Mouse (Mus musculus): ENCODE measurements around the gene Prkcb. TPM values are rescaled to one million over a fixed set of nuclear protein-coding genes. Genes with fewer than 3 reads are reported as not detected.

Gene Prkcb
- total RNA-seq, 2 experiments from 2014 or later = 0.73 to 0.85 TPM

DNA sequence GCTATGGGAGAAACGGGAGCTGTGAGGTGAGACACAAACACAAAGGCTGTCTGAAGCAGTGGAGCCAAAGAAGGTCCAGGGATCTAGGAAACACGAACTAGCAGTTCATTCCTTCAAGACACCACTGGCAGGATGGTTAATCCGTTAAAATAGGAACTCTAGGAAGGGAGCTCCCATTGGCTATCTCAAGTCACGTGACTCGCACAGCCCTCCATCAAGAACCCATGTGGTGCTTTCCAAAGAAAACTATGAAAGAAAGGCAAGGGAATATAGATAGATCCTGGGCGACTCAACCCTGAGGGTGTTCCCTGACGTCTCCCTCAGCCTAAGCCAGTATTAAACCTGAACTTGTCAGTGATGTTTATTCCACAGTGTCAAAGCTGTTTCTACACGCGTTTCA lies 31.0 kb downstream of the Prkcb start:
- no peak for DNase-seq (ENCODE audit: low spot score)

DNA sequence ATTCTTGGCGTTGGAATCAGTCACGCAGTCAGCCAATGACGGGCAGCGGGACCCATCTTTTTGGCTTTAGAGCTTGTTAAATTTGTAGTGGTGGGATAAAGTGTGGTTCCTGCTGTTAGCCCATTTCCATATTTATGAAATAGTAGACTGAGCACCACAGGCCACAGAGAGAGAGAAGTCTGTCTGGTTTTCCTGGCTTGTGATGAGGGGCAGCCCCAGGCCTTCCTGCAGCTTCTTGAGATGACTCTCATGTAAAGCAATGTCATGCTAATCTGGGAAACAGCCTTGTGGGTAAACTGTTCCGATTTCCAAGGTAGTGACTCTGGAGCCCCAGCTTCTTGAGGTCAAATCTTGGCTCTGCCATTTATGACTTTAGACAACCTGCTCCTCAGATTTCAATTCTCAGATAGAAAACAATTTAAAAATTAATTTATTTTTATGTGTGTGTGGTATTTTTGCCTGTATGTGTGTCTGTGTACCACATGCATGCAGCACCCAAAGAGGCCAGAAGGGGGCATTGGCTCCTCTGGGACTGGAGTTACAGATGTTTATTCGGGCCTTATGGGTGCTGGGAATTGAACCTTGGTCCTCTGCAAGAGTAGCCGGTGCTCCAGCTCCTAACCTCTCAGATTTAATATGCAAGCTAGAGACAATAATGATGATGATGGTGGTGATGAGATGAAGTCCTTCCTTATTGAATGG lies 32.4 kb downstream of the Prkcb start:
- no peak for DNase-seq (ENCODE audit: low spot score)

DNA sequence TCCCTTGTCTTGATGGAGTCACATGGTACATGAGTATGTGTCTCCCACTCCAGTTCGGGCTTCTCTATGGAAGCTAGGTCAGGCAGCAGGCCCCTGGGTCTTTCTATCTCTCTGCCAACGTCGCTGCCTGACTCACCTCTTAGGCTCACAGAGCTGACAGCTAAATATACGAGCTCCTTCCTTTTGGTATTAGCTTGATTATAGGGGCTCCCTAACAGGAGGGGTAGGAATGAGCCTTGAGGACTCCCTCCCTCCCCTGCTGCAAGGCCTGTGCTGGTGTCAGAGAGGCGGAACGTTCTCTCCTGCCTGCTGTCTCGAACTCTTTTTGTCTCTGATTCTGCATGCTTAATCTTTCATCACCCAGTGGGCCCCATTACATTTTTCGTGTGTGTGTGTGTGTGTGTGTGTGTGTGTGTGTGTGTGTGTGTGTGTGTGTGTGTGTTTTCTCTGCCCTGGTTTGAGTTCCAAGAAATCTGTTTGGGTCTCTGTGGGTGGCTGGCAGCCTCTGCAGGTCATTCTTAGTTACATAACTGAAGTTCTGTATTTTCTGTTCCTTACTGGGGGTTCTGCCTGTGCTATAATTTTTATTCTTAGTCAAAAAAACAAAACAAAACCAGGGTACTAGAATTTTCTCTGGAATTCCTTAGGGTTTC lies 33.6 kb downstream of the Prkcb start:
- DNase-seq (ENCODE audit: low spot score) = no peak

DNA sequence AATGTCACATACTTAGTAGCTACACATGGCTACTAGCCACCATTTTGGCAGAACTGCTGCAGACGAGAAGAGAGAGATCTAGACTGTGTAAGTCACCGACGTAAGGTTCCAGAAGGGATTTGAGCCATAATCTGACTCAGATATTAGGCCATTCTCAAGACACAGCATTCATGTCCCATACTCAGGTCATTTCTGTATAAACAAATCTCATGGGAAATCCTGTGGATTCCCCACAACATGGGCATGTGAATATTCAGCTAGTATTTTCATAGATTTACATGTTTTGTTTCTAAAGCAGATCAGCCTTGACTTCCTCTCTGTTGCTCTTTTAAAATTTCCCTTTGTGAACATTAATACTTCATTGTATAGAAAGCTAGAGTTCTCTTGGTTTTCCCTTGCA lies 39.4 kb downstream of the Prkcb start:
- DNase-seq (ENCODE audit: low spot score) = no peak

DNA sequence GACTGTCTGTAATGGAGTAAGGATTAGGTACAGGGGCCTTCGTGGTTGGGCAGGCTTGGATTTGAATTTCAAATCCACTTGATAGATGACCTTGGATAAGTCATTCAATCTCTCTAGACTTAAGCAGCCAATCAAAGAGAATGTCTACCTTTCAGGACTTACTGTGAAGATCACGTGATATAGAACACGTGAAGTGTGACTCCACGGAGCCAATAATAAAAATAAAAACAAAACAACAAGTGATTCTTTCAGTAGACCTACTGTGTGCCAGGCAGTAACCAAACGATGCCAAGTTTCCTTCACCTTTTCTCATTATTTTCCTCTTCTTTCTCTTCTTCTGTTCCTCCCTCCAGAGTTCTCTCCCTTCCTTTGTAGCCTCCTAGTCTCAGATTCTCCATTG lies 39.9 kb downstream of the Prkcb start:
- no peak for DNase-seq (ENCODE audit: low spot score)

DNA sequence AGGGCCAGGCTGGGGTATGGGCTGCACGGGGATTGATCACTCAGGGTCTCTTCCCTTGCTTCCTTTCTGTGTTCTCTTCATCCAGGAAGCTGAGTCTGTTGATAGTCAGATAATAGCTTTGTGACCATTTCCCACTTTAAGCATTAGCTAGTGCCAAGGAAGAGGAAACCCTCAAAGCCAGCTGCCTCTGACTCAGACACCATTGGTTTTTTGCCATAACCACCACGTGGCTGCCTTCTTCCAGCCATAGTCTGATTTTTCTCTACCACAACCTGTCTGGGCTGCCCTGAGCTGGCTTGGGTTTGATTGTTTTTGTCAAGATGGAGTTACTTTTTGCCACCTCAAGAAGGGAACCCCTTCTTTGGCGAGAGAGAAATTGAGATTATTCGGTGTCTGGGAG lies 41.0 kb downstream of the Prkcb start:
- no peak for DNase-seq (ENCODE audit: low spot score)

DNA sequence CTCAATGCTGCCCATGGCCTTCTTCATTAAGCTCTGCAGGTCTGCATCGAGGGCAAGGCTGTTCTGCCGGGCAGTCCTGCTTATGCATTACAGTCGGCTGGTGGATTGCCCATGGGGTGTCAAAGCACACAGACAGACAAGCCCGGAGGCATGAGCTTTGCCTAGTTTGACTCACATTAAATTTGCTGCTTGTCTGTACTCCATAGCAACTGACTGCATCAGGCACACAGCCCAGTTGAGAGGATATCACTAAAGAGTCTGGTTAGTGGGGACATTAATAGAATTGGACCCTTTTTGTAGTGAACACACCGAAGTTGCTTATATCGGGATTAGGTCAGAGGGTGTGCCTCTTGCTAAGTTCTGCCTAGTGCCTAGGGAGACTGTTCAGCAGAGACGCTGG lies 45.1 kb downstream of the Prkcb start:
- no peak for DNase-seq (ENCODE audit: low spot score)

DNA sequence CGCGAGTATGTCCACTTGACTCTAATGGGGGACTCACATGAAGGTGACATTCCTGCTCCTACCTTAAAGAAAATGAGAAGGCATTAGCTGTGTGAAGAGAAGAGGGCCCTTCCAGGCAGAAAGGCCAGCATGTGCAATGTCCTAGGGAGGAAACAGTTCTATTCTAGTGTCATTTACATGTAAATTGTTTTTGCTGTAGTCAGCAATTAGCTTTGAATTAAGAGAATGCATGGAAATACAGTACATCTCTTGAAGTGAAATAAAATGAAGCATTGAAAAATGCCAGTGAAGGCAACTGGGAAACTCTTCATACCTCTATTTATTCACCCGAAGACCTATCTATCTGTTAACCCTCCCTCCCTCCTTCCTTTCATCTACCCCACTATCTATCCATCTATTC lies 48.8 kb downstream of the Prkcb start:
- DNase-seq (ENCODE audit: low spot score) = no peak

DNA sequence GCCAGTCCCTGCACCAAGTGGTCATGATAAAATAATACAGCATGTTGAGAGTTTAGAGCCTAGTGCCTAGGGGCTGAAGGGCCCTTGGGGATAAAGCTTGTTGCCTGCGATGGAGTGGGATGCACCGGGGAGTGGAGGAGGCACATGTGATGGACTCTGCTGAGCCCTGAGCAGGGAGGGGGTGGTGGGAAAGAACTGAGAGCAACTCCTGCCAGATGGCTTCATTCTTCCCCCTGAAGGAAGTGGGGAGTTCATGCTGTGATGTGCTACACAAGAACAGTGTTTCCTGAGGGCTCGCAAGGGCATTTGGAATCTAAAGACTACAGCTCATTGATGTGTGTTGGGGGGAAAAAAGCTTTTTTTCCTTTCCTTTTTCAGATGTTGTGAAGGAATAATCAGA lies 49.5 kb downstream of the Prkcb start:
- no peak for DNase-seq (ENCODE audit: low spot score)

DNA sequence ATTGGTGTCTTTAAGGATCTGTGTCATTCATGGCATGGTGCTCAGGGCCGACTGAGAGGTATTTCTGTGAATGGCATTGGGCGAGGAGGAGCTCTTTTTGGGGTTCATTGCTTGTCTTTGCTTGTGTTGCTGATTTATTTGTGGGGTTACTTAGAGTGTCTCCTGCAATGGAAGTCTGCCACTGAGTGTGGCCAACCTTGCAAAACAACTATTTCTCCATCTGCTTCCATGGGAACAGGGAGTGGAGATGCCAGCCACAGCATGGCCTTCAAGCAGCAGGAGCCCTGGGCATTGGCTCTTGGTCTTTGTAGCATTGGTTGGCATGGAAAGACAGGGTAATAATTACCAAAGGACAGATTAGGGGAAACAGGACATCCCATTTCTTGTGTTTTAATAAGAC lies 50.9 kb downstream of the Prkcb start:
- no peak for DNase-seq (ENCODE audit: low spot score)

DNA sequence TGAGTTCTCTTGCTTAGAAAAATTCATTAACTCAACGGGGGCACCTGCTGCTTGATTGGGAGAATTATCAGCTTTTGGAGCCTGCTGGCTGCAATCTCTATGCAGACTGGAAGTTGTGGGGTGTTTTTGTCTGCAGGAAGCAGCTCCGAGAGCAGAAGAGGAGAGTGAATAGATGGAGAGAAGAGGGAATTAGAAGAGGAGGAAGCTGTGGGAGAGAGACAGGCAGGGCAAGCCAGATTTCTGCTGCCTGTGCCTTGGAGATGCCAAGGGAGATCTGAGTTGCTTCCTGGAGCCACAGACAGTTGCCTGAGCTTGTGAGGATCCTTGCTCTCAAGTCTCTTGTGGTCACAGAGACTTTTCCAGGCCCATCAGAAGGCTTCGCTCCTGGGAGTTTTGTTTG lies 53.3 kb downstream of the Prkcb start:
- no peak for DNase-seq (ENCODE audit: low spot score)

DNA sequence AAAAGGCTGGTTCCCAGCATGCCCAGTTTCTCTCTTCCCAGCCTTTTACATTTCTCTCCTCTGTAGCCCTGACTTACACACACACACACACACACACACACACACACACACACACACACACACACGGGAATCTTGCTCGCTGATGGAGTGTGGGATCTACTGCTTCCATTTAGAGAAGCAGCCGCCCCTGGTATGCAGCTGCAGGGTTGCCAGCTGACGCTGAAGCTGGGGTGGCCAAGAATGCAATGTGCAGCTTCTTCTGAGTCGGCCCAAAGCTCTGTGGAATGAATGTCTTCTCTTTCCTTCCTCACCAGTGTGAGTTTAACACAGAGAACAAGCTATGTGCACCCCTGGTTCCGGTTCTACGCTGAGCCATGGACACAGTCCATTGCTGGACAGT lies 56.1 kb downstream of the Prkcb start:
- no peak for DNase-seq (ENCODE audit: low spot score)

DNA sequence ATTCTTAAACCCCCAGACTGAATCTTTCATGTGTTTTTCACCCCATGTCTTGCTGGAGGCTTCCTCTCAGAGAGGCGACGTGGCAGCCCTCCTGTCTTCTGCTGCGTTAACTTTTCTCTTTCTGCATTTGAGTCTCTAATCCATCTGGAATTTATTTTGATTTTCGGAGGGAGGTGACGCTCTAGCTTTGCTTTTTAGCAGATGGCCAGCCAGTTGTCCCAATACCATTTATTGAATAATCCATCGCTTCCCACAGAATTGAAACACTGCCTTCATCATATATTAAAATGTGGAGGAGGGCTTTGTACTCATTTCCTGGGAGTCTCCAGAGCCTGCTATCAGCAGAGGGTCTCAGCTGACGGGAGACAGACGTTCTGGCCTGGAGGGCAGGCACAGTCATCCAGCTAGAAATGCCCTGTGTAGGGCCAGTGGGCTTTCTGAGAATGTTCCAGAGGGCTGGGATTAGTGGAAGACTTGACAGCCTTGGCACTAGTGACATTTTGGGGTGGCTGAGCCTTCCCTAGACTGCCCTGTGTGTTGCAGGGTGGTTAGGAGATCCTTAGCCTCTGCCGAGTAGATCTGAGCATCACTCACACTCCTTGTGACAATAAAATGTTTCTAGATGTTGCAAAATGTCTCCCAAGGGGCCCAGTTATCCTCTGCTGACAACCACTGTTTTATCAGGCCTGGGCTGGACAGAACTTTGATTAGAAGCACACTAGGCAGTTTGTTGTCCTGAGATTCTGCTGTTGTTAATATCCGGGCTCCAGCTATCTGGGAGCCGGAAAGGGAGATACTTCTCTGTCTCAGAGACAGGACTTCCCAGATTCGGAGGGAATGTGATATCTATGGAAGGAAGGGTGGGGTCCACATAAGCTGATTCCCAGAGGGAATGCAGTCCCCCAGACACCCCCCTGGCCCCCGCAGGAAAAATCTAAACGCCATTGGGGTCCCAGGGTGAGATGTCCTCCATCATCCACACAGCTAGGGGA lies 58.0 kb downstream of the Prkcb start:
- DNase-seq (ENCODE audit: low spot score) = no peak

DNA sequence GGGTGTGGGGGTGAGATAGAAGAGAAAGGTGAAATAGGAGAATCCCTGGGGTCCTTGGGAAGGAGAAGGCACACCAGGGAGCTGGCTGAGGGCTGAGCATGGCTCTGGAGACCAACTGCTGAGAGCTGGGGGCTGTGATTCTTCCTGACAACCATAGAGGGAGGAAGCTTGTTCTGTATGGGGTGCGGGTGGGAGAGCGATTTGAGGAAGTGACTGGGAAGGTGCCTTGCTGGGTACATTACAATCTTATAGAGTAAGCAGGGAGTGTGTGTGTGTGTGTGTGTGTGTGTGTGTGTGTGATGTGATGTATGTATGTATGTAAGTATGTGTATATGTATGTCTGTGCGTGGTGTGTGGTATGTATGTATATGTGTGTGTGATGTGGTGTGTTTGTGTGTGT lies 58.9 kb downstream of the Prkcb start:
- no peak for DNase-seq (ENCODE audit: low spot score)

DNA sequence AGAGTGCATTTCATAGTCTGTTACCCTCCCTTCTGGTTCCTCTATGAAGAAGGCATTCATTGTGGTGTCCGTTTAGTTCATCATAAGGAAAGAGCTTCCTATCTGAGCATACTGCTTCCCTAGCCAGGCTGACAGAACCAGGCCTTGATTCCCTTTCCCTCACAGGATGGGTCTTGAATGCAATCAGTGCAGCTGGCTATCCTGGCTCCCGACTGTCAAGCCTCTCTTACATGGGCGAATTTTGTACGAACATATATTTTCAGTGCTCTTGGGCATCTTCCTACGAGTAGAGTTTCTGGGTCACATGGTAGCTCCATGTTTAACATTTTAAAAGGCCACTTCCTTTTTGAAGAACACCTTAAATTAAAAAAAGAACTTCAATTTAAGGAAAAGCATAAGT lies 61.4 kb downstream of the Prkcb start:
- DNase-seq (ENCODE audit: low spot score) = no peak

DNA sequence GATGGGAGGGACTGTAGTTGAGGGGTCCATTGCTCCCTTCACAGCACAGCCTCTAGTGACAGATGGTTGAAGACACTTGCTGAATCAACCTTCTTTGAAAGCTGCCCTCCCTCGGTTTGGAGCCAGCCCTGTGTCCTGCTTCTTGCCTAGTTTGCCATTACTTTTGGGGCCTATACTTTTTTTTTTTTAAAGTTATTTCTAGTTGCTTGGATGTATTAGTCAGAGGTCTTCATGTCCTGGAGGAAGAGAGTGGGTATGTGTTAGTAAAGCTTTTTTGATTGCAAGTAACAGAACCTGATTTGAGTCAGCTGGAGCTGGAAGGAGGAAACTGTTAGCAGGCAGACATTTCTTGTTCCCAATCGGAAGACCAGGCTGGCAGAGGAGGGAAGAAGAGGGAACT lies 62.2 kb downstream of the Prkcb start:
- no peak for DNase-seq (ENCODE audit: low spot score)

DNA sequence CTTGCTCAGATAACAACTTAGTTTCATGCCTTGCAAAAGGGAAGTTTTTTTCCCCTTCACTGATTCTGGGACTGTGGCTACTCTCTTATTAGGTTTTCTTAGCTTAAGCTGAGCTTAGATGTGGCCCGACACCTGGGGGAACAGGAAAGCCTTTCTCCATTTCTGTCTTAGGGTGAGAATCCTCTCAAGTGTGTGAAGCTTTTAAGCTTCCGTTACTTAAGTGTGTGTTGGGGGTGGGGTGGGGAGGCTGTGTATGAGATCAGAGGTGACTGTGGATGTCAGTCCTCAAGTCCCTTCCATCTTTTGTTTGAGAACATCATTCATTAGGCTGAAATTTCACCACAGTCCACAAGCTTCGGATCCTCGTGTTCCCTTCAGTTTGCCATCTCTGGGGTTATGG lies 63.3 kb downstream of the Prkcb start:
- no peak for DNase-seq (ENCODE audit: low spot score)

DNA sequence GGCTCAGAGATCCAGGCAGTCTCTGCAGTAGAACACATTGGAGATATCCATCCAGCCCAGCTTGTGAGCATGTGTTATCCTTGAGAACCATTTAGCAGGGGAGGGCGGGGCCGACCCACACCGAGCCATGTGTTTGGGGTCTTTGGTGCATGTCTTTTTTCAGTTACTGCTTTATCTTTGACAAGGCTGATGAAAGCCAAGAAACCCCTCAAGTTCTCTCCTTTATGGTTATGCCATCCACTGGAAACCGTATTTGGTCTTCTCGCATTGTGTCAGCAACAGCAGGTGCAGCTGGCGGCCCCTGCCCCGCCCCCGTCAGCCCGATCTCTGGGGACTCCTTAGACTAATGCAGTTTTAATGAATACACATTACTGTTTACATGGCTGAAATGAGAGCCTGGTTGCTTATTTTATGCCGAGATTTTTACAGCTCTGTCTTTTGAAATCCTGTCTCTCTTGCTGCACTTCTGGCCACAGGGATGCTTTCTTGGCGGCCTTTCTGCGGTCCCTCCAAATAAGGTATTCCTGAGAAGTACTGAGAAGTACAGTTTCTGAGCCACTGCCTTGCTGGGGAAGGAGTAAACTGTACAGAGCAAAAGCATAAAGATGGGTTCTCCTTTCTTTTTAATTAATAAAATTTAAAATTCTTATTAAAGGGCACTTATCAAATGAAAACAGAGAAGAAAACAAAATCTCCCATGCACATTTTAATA lies 64.2 kb downstream of the Prkcb start:
- DNase-seq (ENCODE audit: low spot score) = no peak

DNA sequence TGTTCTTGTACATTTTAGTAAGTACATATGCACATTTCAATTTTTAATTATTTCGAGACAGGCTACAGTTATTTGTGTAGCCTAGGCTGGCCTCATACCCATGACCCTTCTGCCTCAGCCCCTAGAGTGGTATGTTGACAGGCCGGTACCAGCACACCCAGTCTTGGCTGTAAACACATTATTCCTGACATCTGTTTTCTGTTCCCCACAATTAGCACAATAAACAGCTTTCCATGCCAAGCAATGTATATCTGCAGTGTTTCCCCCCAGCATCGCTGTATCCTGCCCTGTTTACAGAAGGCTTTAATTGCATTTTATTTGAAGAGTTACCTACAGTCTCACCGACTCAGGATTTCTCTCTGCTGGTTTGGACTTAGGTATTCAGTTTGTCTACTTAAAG lies 64.8 kb downstream of the Prkcb start:
- no peak for DNase-seq (ENCODE audit: low spot score)

DNA sequence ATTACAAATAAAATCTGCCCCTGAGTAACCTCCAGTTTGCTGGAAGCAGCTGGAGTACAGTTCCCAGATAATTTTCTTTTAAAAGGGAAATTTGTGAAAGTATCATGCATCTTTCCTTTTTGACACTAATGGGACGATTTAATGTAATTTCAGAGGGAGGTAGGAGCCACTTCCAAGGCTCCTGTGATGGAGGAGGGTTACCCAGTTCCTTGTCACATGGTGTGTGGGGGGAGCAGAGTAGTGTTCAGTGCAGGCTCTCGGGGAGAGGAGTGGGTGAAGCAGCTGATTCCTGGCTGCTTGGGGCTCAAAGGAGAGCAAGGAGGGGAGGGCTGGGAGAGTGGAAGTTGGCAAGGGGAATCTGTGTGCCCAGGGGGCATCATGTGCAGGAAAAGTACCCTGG lies 68.4 kb downstream of the Prkcb start:
- no peak for DNase-seq (ENCODE audit: low spot score)

DNA sequence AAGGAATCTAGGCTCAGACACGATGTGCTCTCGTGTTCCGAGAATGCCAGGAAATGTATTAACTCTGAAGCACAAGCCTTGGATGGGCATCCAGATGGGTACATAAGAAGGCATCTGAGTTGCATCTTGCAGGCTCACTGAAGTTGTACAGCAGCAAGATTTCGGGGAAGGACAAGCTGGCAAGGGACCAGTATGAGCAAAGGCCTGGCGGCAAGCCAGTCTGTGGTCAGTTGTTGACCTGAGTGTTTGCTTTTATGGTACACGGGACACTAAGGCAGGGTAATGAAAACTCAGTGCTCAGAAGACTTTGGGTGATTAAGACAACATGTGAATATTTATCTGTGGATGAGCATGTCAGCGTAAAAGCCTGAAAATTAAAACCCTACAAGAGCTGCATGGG lies 69.3 kb downstream of the Prkcb start:
- DNase-seq (ENCODE audit: low spot score) = no peak

DNA sequence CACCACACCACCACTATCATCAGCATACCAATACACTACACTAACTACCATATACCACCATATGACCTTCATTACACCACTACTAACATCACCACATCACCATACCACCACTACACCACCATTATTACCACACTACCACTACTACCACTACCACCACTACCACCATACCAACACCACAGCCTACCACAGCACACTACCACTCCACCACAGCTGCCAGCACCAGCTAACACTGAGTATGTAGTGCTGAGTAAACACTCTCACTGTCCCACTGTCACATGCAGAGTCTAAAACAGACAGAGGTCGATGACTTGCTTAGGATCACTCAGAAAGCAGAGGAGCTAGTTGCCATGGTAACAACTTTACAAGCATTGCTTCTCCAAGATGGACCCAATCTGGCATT lies 78.1 kb downstream of the Prkcb start:
- no peak for DNase-seq (ENCODE audit: low spot score)
